Mouse (Mus musculus) MEL (cell line): ENCODE measurements at regions not wholly inside any gene's neighbourhood (a gene's known extent, or its start where the extent isn't known, plus 50 kb on each side); places are given as distances from the start of the nearest gene placed in this dataset.

Experiments used
- DNase-seq: peaks from one replicate; pipeline ENCODE4 v3.0.0; 2011; ENCODE audit warnings: low read depth, low spot score
- H3K27ac ChIP-seq: 2 replicates; pipeline ENCODE4 v1.5.1; 2012; ENCODE audit warnings: low read depth, mild to moderate bottlenecking, control low read depth, low read length, moderate library complexity; ENCODE audit not compliant: control insufficient read depth
- H3K27me3 ChIP-seq, 2 experiments: fragments of 150-350 bp in 1 of 2; sonication (generic) in 1 of 2; 2 replicates each; pipeline ENCODE4 v1.6.1; 2012; ENCODE audit warnings: low read length in 2 of 2, mild to moderate bottlenecking in 2 of 2, improper control_type of control experiment in 1 of 2, moderate library complexity in 1 of 2; ENCODE audit not compliant: insufficient read depth in 2 of 2, control insufficient read depth in 1 of 2
- H3K36me3 ChIP-seq, 2 experiments: 2 replicates each; pipeline ENCODE4 v1.6.1; 2012 to 2014; ENCODE audit warnings: low read length in 2 of 2, improper control_type of control experiment in 1 of 2, inconsistent platforms in 1 of 2, mild to moderate bottlenecking in 1 of 2; ENCODE audit not compliant: insufficient read depth in 2 of 2, control insufficient read depth in 1 of 2
- H3K4me1 ChIP-seq, 2 experiments: fragments of 150-350 bp in 1 of 2; sonication (generic) in 1 of 2; 2 replicates each; pipeline ENCODE4 v1.6.1; 2012; ENCODE audit warnings: low read length in 2 of 2, improper control_type of control experiment in 1 of 2, mild to moderate bottlenecking in 1 of 2; ENCODE audit not compliant: insufficient read depth in 2 of 2, control insufficient read depth in 1 of 2
- H3K4me3 ChIP-seq, 2 experiments: fragments of 150-350 bp in 1 of 2; sonication (generic) in 1 of 2; 2 replicates each; pipeline ENCODE4 v1.5.1; 2012; ENCODE audit warnings: low read depth in 2 of 2, low read length in 2 of 2, mild to moderate bottlenecking in 2 of 2, moderate library complexity in 2 of 2, control low read depth in 1 of 2, improper control_type of control experiment in 1 of 2; ENCODE audit not compliant: control insufficient read depth in 1 of 2, insufficient read depth in 1 of 2
- H3K79me2 ChIP-seq: 2 replicates; pipeline ENCODE4 v1.6.1; 2012; ENCODE audit warnings: mild to moderate bottlenecking, low read length, moderate library complexity; ENCODE audit not compliant: control insufficient read depth, poor library complexity, insufficient read depth
- H3K9ac ChIP-seq: 2 replicates; pipeline ENCODE4 v1.6.1; 2012; ENCODE audit warnings: low read depth, mild to moderate bottlenecking, control low read depth, low read length, moderate library complexity; ENCODE audit not compliant: control insufficient read depth, poor library complexity, severe bottlenecking
- H3K9me3 ChIP-seq: fragments of 150-350 bp; sonication (generic); replicated peaks from 2 replicates; pipeline ENCODE4 v1.6.1; 2012; ENCODE audit warnings: mild to moderate bottlenecking, low read length, improper control_type of control experiment, moderate library complexity; ENCODE audit not compliant: insufficient read depth
- BHLHE40 ChIP-seq: IDR thresholded peaks from 2 replicates; pipeline ENCODE4 v1.6.1; 2012; ENCODE audit warnings: low read depth, mild to moderate bottlenecking, inconsistent platforms, low read length, improper control_type of control experiment, borderline replicate concordance
- CHD2 ChIP-seq: IDR thresholded peaks from 2 replicates; pipeline ENCODE4 v1.6.1; 2011; ENCODE audit warnings: low read length, improper control_type of control experiment
- E2F4 ChIP-seq: IDR thresholded peaks from 2 replicates; pipeline ENCODE4 v1.6.1; 2011; ENCODE audit warnings: low read depth, low read length, improper control_type of control experiment, borderline replicate concordance
- ELF1 ChIP-seq: IDR thresholded peaks from 2 replicates; pipeline ENCODE4 v1.6.1; 2014; ENCODE audit warnings: low read depth, mild to moderate bottlenecking, inconsistent platforms, low read length, improper control_type of control experiment, moderate library complexity
- EP300 ChIP-seq, 2 experiments: IDR thresholded peaks; 2 replicates each; pipeline ENCODE4 v1.6.1; 2011; ENCODE audit warnings: improper control_type of control experiment in 2 of 2, low read length in 2 of 2, low read depth in 1 of 2, mild to moderate bottlenecking in 1 of 2
- ETS1 ChIP-seq: IDR thresholded peaks from 2 replicates; pipeline ENCODE4 v1.6.1; 2012; ENCODE audit warnings: low read depth, mild to moderate bottlenecking, inconsistent platforms, low read length, improper control_type of control experiment, moderate library complexity
- GABPA ChIP-seq: IDR thresholded peaks from 2 replicates; pipeline ENCODE4 v1.6.1; 2012; ENCODE audit warnings: low read depth, mild to moderate bottlenecking, inconsistent platforms, low read length, improper control_type of control experiment, moderate library complexity
- GATA1 ChIP-seq: IDR thresholded peaks from 2 replicates; pipeline ENCODE4 v1.6.1; 2011; ENCODE audit warnings: low read depth, low read length, improper control_type of control experiment
- HCFC1 ChIP-seq: IDR thresholded peaks from 2 replicates; pipeline ENCODE4 v1.6.1; 2012; ENCODE audit warnings: low read depth, mild to moderate bottlenecking, inconsistent platforms, low read length, improper control_type of control experiment, moderate library complexity
- MAFK ChIP-seq: IDR thresholded peaks from 2 replicates; pipeline ENCODE4 v1.6.1; 2011; ENCODE audit warnings: low read depth, mild to moderate bottlenecking, low read length, improper control_type of control experiment, borderline replicate concordance
- MEF2A ChIP-seq: IDR thresholded peaks from 2 replicates; pipeline ENCODE4 v1.6.1; 2014; ENCODE audit warnings: low read depth, mild to moderate bottlenecking, inconsistent platforms, low read length, improper control_type of control experiment; ENCODE audit not compliant: poor library complexity, insufficient replicate concordance, severe bottlenecking; ENCODE audit errors: extremely low read depth
- MYB ChIP-seq: IDR thresholded peaks from 2 replicates; pipeline ENCODE4 v1.6.1; 2011; ENCODE audit warnings: mild to moderate bottlenecking, low read depth, low read length, improper control_type of control experiment
- MYC ChIP-seq: IDR thresholded peaks from 2 replicates; pipeline ENCODE4 v1.6.1; 2011; ENCODE audit warnings: low read depth, mild to moderate bottlenecking, low read length, improper control_type of control experiment, moderate library complexity
- NELFE ChIP-seq: IDR thresholded peaks from 2 replicates; pipeline ENCODE4 v1.6.1; 2011; ENCODE audit warnings: low read depth, low read length, improper control_type of control experiment
- NRF1 ChIP-seq: IDR thresholded peaks from 2 replicates; pipeline ENCODE4 v1.6.1; 2014; ENCODE audit warnings: low read depth, mild to moderate bottlenecking, inconsistent platforms, low read length, improper control_type of control experiment, moderate library complexity; ENCODE audit not compliant: poor library complexity, insufficient read depth, severe bottlenecking
- POLR2AphosphoS2 ChIP-seq: IDR thresholded peaks from 2 replicates; pipeline ENCODE4 v1.6.1; 2011; ENCODE audit warnings: low read length, improper control_type of control experiment
- POLR2AphosphoS5 ChIP-seq: IDR thresholded peaks from 2 replicates; pipeline ENCODE4 v1.6.1; 2012; ENCODE audit warnings: low read depth, borderline replicate concordance, mild to moderate bottlenecking, inconsistent platforms, low read length, moderate library complexity, mixed read lengths
- RAD21 ChIP-seq: IDR thresholded peaks from 2 replicates; pipeline ENCODE4 v1.6.1; 2011; ENCODE audit warnings: mild to moderate bottlenecking, low read depth, low read length, improper control_type of control experiment
- RCOR1 ChIP-seq: IDR thresholded peaks from 2 replicates; pipeline ENCODE4 v1.6.1; 2012; ENCODE audit warnings: low read depth, mild to moderate bottlenecking, inconsistent platforms, low read length, improper control_type of control experiment
- TAL1 ChIP-seq: IDR thresholded peaks from 2 replicates; pipeline ENCODE4 v1.6.1; 2012; ENCODE audit warnings: mild to moderate bottlenecking, inconsistent platforms, low read length, moderate library complexity, mixed read lengths
- TCF12 ChIP-seq: IDR thresholded peaks from 2 replicates; pipeline ENCODE4 v1.6.1; 2014; ENCODE audit warnings: low read depth, mild to moderate bottlenecking, inconsistent platforms, low read length, improper control_type of control experiment, moderate library complexity
- USF1 ChIP-seq: IDR thresholded peaks from 2 replicates; pipeline ENCODE4 v1.6.1; 2014; ENCODE audit warnings: low read depth, mild to moderate bottlenecking, inconsistent platforms, low read length, improper control_type of control experiment, moderate library complexity
- ZKSCAN1 ChIP-seq: IDR thresholded peaks from 2 replicates; pipeline ENCODE4 v1.6.1; 2012; ENCODE audit warnings: low read depth, mild to moderate bottlenecking, inconsistent platforms, low read length, improper control_type of control experiment, moderate library complexity

- no peaks in the 10 kb centered on the region for H3K79me2 ChIP-seq
- DNase-seq, result peak; percentile 76
- peaks cover 0 to 10% of the 10 kb centered on the region in 2 experiments; a peak in 2 of 4 replicates for H3K36me3 ChIP-seq
- TF ChIP-seq TAL1 (peak; percentile 61), USF1 (no peak), RCOR1 (peak; percentile 94), POLR2AphosphoS2 (no peak), HCFC1 (no peak), POLR2AphosphoS5 (no peak), ELF1 (peak; percentile 38; the same call in 1 of the 2 replicates), GATA1 (peak; percentile 97), CHD2 (no peak), ETS1 (peak; percentile 63; the same call in 1 of the 2 replicates), TCF12 (peak; percentile 87), EP300 (IDR thresholded peaks at IDR 0.05; ENCODE audit: low read depth in 1 of 2, low read length in 2 of 2) (peak; percentile 95 to 100)
- H3K27ac ChIP-seq, result no peak overlapping the region
- no peaks in the 10 kb centered on the region for H3K9me3 ChIP-seq
- no peak overlapping the region for H3K4me3 ChIP-seq
- no peak overlapping the region for H3K9ac ChIP-seq
- H3K27me3 ChIP-seq, result no peaks in the 10 kb centered on the region
- peaks cover 5 to 8% of the 10 kb centered on the region in 2 experiments for H3K4me1 ChIP-seq
These were observed 462.3 kb upstream of the Mef2c start for GRCm38 (mm10) chr13:83041506-83041905.

GRCm38 (mm10) chr13:83045516-83045915 lies 458.3 kb upstream of the Mef2c start:
- H3K4me3 ChIP-seq, result no peak overlapping the region
- H3K27me3 ChIP-seq, result no peaks in the 10 kb centered on the region
- peaks cover 0 to 15% of the 10 kb centered on the region in 2 experiments; a peak in 2 of 4 replicates for H3K36me3 ChIP-seq
- no peak overlapping the region for H3K9ac ChIP-seq
- no peaks in the 10 kb centered on the region for H3K9me3 ChIP-seq
- DNase-seq, result no peak
- no peak overlapping the region for H3K27ac ChIP-seq
- TF ChIP-seq ZKSCAN1 (no peak), TAL1 (no peak), CHD2 (no peak), BHLHE40 (no peak), NELFE (no peak), MEF2A (no peak), E2F4 (no peak), MYC (no peak), GABPA (no peak), MYB (no peak), USF1 (no peak), NRF1 (no peak), MAFK (no peak), HCFC1 (no peak), RAD21 (no peak)
- TF ChIP-seq, all 39 proteins: peak for 0
- Histone ChIP-seq H3K4me1 (peaks cover 5 to 12% of the 10 kb centered on the region in 2 experiments), H3K79me2 (no peaks in the 10 kb centered on the region)
